Mouse (Mus musculus) neural tube, embryonic 11.5 days (tissue): ENCODE results near the gene Trip11. TPM values are rescaled to one million over a fixed set of nuclear protein-coding genes. Genes with fewer than 3 reads are reported as not detected.

Source experiments
- ATAC-seq: fragments of 200-750 bp; cut with Nextera tagmentation; 2 replicates; pipeline ENCODE4 v1.8.0; 2017; ENCODE audit warnings: moderate number of reproducible peaks, mild to moderate bottlenecking, moderate TSS enrichment, moderate library complexity; ENCODE audit not compliant: insufficient read depth, low FRiP score, low TSS enrichment
- DNase-seq: peaks from one replicate; pipeline ENCODE4 v3.0.0-alpha.2; 2015; ENCODE audit warnings: low spot score
- H3K27ac ChIP-seq: fragments of 300-500 bp; sonication (generic); 2 replicates; pipeline ENCODE4 v1.5.1; 2014; ENCODE audit warnings: low read depth, mild to moderate bottlenecking, low read length
- H3K27me3 ChIP-seq: fragments of 300-500 bp; sonication (generic); 2 replicates; pipeline ENCODE4 v1.6.1; 2014; ENCODE audit warnings: mild to moderate bottlenecking, low read length, mixed read lengths; ENCODE audit not compliant: control insufficient read depth, insufficient read depth
- H3K36me3 ChIP-seq: fragments of 300-500 bp; sonication (generic); 2 replicates; pipeline ENCODE4 v1.6.1; 2014; ENCODE audit warnings: mild to moderate bottlenecking, low read length, moderate library complexity, mixed read lengths; ENCODE audit not compliant: control insufficient read depth, insufficient read depth
- H3K4me1 ChIP-seq: fragments of 300-500 bp; sonication (generic); 2 replicates; pipeline ENCODE4 v1.6.1; 2014; ENCODE audit warnings: low read length, mixed read lengths; ENCODE audit not compliant: control insufficient read depth, insufficient read depth
- H3K4me2 ChIP-seq: fragments of 300-500 bp; sonication (generic); 2 replicates; pipeline ENCODE4 v1.6.1; 2014; ENCODE audit warnings: low read depth, mild to moderate bottlenecking, moderate library complexity
- H3K4me3 ChIP-seq: fragments of 300-500 bp; sonication (generic); 2 replicates; pipeline ENCODE4 v1.5.1; 2014; ENCODE audit warnings: low read depth, low read length
- H3K9ac ChIP-seq: fragments of 300-500 bp; sonication (generic); 2 replicates; pipeline ENCODE4 v1.6.1; 2014; ENCODE audit warnings: mild to moderate bottlenecking, low read length
- H3K9me3 ChIP-seq: fragments of 300-500 bp; sonication (generic); 2 replicates; pipeline ENCODE4 v1.6.1; 2016; ENCODE audit warnings: low read length; ENCODE audit not compliant: control insufficient read depth
- WGBS: fragments of 180-500 bp; shearing (Covaris S2); extraction: QIAGEN DNeasy Blood & Tissue Kit; methylation state at CpG from one replicate; pipeline ENCODE4 v1.1.7; 2014; 5-methylcytosine and 5-hydroxymethylcytosine counted together
- polyA plus RNA-seq: library from polyadenylated mRNA; unstranded; fragments of >200 nt; fragmentation: Nextera tagmentation; extraction: Ambion mirVana; gene quantifications from 2 replicates; pipeline ENCODE4 v1.2.1, GENCODE M21; 2014

Trip11 gene
- polyA plus RNA-seq, 1 experiment from 2014 or later = 12.0 TPM

DNA sequence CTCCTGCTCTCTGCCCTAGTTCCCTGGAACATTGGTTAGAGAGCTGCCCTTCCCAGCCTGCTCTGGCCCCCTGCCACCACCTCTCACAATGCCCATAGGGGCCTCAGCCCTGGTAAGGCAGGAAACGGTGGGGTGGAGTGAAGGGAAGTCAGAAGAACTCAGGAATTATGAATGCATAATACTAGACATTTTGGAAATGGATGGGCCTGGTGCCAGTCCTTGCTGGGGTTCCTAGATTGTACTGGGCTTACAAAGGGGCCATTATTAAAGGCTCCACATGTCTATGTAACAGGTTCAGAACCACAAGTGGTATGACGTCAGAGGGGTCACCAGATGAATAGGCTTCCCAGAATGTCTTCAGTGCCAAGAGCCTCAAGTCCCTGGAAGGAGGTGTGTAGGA lies 105.7 kb downstream of the Trip11 start:
- 73% methylated on average over 2 of the region's 2 CpGs for WGBS
- ATAC-seq = no peak
- DNase-seq = no peak
- Histone ChIP-seq H3K27ac (no peak overlapping the region), H3K27me3 (no peaks in the 10 kb centered on the region), H3K9me3 (no peaks in the 10 kb centered on the region), H3K4me2 (no peak overlapping the region), H3K4me3 (no peak overlapping the region), H3K4me1 (no peaks in the 10 kb centered on the region), H3K36me3 (no peaks in the 10 kb centered on the region), H3K9ac (no peak overlapping the region)

DNA sequence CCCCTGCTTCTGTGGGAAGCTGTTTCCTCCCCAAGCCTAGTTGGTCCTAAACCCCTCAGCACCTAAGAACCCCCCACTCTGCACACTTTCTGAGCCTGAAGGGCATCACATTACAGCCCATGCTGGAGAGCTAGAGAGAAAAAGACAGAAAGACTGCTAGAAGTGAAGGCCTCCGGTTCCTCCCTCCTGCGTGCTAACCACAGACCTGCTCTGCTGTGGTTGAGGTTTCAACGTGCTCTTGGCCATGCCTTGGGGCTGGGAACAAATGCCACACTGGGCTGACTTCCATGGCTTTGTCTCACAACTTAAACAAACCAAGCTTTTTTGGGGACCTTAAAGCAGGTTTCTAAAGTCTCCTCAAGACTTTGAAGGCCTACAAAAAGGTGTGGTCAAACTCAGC lies 110.6 kb downstream of the Trip11 start:
- no peaks in the 10 kb centered on the region for H3K36me3 ChIP-seq
- DNase-seq = no peak
- H3K9ac ChIP-seq = no peak overlapping the region
- H3K4me3 ChIP-seq = no peak overlapping the region
- no peak for ATAC-seq
- H3K4me2 ChIP-seq = no peak overlapping the region
- H3K4me1 ChIP-seq = no peaks in the 10 kb centered on the region
- WGBS = 83% methylated on average over 3 of the region's 3 CpGs
- no peaks in the 10 kb centered on the region for H3K27me3 ChIP-seq
- H3K27ac ChIP-seq = no peak overlapping the region
- H3K9me3 ChIP-seq = no peaks in the 10 kb centered on the region

DNA sequence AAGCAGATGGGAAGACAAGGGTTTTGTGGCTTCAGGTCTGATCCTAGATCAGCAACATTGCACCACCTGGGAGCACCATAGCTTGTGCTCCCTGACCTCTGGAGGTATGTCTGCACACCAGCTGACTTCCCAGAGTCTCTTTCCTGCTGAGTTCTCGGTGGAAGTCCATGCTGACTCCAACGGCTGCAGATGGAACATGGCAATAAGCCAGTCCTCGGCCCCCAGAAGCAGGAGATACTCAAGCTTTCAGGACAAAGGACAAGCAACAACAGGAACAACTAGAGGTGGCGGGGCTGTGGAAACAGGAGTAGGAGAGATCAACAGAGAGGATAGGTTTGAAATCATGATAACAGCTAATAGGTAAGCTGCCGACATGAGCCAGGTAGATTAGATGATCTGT lies 111.3 kb downstream of the Trip11 start:
- Histone ChIP-seq H3K4me1 (no peaks in the 10 kb centered on the region), H3K27me3 (no peaks in the 10 kb centered on the region), H3K4me2 (no peak overlapping the region), H3K9me3 (no peaks in the 10 kb centered on the region), H3K9ac (no peak overlapping the region), H3K36me3 (no peaks in the 10 kb centered on the region), H3K27ac (no peak overlapping the region), H3K4me3 (no peak overlapping the region)
- WGBS = 78% methylated on average over 5 of the region's 5 CpGs
- ATAC-seq = no peak
- DNase-seq = no peak

DNA sequence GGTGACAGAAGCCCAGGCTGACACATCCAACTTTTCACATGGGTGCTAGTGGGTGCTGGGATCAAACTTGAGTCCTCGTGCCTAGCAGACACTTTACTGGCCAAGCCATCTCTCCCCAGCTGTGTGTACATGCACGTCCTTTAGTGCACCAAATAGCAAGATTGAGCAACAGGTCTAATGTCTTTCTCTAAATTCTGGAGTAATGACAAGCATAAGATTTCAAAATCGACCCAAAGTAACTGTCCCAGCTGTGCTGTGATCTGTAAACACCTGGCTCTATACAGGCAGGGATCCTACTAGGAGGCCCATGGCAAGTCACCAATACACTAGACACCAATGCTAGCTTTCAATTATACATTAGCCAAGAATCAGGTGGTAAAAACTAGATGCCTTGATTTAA lies 112.0 kb downstream of the Trip11 start:
- Histone ChIP-seq H3K27me3 (no peaks in the 10 kb centered on the region), H3K27ac (no peak overlapping the region), H3K36me3 (no peaks in the 10 kb centered on the region), H3K4me2 (no peak overlapping the region), H3K4me3 (no peak overlapping the region), H3K9ac (no peak overlapping the region), H3K4me1 (no peaks in the 10 kb centered on the region), H3K9me3 (no peaks in the 10 kb centered on the region)
- 82% methylated on average over 3 of the region's 3 CpGs for WGBS
- DNase-seq (no peak), ATAC-seq (no peak)

DNA sequence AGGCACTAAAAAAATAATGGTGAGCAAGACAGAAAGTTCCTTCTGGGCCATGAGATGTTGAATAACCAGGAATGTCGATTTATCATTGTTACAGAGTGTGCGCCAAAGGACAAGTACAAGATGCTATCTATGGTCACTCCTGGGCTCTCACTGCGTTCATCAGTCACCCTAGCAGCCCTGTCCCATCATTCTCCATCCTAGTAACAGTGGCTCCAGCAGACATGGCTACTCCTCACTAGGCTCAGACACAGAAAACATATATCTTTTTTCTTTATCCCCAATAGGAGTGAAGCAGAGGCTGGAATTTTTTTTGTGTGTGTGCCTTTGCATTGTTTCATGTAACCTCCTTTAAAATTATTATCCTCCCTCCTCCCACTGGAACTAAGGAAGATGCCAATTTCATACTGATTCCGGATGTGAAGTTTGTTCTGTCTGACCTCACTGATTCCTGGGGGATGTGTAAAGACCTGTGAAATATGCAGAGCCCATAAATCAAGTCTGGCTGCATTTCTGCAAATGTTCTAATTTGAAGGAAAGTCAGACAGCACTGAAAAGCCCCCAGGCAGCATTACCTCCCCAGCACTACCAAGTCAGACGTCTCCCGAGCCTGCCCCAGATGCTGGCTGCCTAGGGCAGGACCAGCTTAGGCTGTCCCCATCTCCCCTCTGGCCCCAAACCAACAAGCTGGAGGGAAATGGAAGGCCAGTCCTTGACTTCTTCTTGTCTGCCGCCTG lies 114.7 kb downstream of the Trip11 start:
- no peak for ATAC-seq
- Histone ChIP-seq H3K27ac (no peak overlapping the region), H3K9me3 (no peaks in the 10 kb centered on the region), H3K9ac (no peak overlapping the region), H3K36me3 (no peaks in the 10 kb centered on the region), H3K27me3 (no peaks in the 10 kb centered on the region), H3K4me3 (no peak overlapping the region), H3K4me2 (no peak overlapping the region), H3K4me1 (no peaks in the 10 kb centered on the region)
- 71% methylated on average over 7 of the region's 7 CpGs for WGBS
- DNase-seq = no peak

DNA sequence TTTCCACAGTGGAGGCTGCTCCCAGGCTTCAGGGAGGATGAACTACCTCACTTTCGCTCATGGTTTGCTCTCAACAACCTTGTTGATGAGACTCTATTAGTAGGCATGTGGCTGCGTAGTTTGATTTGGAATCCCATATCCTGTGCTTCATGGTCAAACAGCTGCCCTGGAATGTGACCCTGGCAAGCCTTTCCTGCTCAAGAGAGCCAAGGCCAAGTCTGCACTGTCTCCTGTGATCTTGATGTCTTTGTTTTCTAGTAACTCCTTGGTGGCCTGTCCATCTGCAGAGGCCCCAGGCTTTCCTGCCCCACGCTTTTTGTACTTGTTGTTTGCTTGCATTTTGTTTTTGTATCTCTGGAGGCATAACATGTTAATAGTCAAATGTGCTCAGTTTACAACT lies 118.6 kb downstream of the Trip11 start:
- no peaks in the 10 kb centered on the region for H3K9me3 ChIP-seq
- no peaks in the 10 kb centered on the region for H3K27me3 ChIP-seq
- DNase-seq (no peak), ATAC-seq (no peak)
- 80% methylated on average over 3 of the region's 3 CpGs for WGBS
- H3K9ac ChIP-seq = no peak overlapping the region
- no peaks in the 10 kb centered on the region for H3K36me3 ChIP-seq
- H3K4me1 ChIP-seq = no peaks in the 10 kb centered on the region
- no peak overlapping the region for H3K4me2 ChIP-seq
- H3K4me3 ChIP-seq = no peak overlapping the region
- H3K27ac ChIP-seq = no peak overlapping the region

DNA sequence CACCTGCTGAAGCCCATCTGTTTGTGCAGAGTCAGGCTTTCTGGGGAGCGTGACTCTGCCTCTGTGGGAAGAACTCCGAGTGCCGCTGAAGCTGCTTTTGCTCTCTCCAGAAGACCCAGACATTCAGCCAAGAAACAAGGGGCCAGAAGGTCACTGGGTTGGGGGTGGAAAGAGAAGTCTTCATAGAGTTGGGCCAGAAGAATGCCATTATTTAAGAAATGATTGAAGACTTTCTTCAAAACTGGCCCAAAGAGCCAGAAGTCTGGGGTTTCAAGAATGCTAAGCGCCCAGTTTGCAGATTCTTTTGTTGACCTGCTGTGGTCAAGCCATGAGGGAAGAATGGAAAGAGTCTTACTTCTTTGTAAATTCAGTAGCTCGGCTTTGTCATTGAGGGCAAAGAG lies 119.8 kb downstream of the Trip11 start:
- WGBS = 85% methylated on average over 5 of the region's 5 CpGs
- Histone ChIP-seq H3K4me1 (no peaks in the 10 kb centered on the region), H3K9ac (no peak overlapping the region), H3K36me3 (no peaks in the 10 kb centered on the region), H3K4me2 (no peak overlapping the region), H3K27ac (no peak overlapping the region), H3K9me3 (no peaks in the 10 kb centered on the region), H3K4me3 (no peak overlapping the region), H3K27me3 (no peaks in the 10 kb centered on the region)
- ATAC-seq (no peak), DNase-seq (no peak)

DNA sequence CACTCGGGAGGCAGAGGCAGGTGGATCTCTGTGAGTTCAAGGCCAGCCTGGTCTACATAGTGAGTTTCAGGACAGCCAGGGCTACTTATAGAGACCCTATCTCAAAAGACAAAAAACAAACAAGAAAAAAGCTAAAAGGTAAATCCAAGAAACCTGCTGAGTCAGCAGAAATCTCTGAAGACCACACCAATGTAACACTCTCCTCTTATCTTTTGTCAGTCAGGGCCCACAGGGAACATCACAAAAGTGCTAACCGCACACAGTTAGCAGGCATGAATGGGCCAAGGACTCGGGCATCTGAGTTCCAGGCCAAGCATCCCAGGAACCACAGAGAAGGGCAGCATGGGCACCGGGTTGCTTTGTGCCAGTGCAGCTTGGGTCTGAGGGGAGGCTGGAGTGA lies 120.4 kb downstream of the Trip11 start:
- Histone ChIP-seq H3K36me3 (no peaks in the 10 kb centered on the region), H3K27me3 (no peaks in the 10 kb centered on the region), H3K4me1 (no peaks in the 10 kb centered on the region), H3K9me3 (no peaks in the 10 kb centered on the region), H3K4me2 (no peak overlapping the region), H3K9ac (no peak overlapping the region), H3K27ac (no peak overlapping the region), H3K4me3 (no peak overlapping the region)
- WGBS = 92% methylated on average over 4 of the region's 4 CpGs
- ATAC-seq (no peak), DNase-seq (no peak)

DNA sequence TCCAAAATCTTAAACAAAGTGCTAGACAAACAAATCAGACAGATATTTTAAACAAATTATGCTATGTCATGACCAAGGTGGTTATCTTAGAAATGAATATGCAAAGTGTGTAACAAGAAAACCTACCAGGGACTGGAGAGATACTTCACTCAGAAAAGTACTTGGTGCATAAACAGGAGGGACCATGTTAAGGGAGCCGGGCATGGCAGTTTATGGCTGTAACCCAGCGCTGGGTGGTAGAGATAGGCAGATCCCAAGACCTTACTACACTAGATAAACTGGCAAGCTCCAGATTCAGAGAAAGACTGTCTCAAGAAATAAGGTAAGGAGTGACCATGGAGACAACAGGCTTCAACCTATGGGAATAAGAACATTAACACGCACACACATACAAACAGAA lies 123.3 kb downstream of the Trip11 start:
- no peaks in the 10 kb centered on the region for H3K36me3 ChIP-seq
- no peaks in the 10 kb centered on the region for H3K9me3 ChIP-seq
- no peaks in the 10 kb centered on the region for H3K27me3 ChIP-seq
- H3K9ac ChIP-seq = no peak overlapping the region
- H3K4me3 ChIP-seq = no peak overlapping the region
- ATAC-seq = no peak
- no peaks in the 10 kb centered on the region for H3K4me1 ChIP-seq
- 87% methylated on average over 3 of the region's 3 CpGs for WGBS
- DNase-seq = no peak
- no peak overlapping the region for H3K4me2 ChIP-seq
- no peak overlapping the region for H3K27ac ChIP-seq
